Mouse (Mus musculus) heart, adult 2 months (tissue): Measurements from ENCODE around the gene Sesn3.

Source experiments
- CTCF ChIP-seq: fragments of 200-600 bp; IDR thresholded peaks from 2 replicates; pipeline ENCODE4 v1.8.1; 2022; ENCODE audit warnings: antibody characterized with exemption, mild to moderate bottlenecking, moderate library complexity
- EP300 ChIP-seq: fragments of 200-500 bp; IDR thresholded peaks from 2 replicates; pipeline ENCODE4 v1.6.1; 2011; ENCODE audit warnings: low read depth, low read length, control low read depth; ENCODE audit not compliant: insufficient read depth
- POLR2A ChIP-seq: fragments of 200-500 bp; IDR thresholded peaks from 2 replicates; pipeline ENCODE4 v1.6.1; 2011; ENCODE audit warnings: mild to moderate bottlenecking, low read depth, low read length, control low read depth; ENCODE audit not compliant: insufficient read depth

GRCm38 (mm10) chr9:14261150-14261549, 13.7 kb upstream of the Sesn3 start:
- TF ChIP-seq CTCF (no peak), POLR2A (no peak), EP300 (no peak)
